Mouse (Mus musculus): Measurements from ENCODE around the gene Dusp1.

Gene Dusp1

DNA sequence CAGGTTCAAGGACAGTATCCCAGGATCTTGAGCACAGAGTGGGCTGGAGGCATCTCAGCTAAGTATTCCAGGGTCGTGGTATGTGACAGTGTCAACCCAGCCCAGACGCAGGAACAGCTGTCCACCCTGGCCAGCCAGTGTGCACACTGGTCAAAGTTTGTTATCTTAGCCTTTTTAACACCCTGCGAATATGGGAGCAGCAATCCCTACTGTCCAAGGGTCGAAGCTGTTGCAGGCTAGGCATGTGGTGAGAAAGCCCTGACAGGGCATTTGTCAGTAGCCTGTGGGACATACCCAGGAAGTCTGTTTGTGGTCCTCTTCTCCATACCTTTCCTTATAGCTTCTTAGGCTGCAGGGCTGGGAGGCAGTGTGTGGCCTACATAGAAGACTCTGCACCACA lies 22.1 kb upstream of the Dusp1 start:
- DNase-seq (ENCODE audit: extremely low spot score, low spot score), result no peak

DNA sequence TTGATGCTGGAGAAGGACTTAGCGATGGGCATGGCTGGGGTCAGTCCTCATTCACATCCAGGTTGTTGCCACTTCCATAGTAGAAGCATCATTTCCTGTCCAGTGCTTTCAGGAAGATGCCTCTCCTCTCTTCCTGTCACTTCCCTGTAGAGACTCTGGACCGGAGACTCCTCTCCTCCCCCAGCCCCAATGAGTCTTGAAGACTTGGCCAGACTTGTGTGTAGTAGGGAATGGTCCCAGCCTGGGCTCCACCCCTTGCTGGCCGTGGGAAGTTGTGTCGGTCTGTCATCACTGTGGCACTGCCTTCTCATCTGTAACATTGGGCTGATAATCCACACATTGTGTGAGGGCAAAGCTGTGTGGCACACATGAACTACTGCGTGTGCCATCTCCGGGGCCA lies 21.7 kb upstream of the Dusp1 start:
- no peak for DNase-seq (ENCODE audit: extremely low spot score, low spot score)

DNA sequence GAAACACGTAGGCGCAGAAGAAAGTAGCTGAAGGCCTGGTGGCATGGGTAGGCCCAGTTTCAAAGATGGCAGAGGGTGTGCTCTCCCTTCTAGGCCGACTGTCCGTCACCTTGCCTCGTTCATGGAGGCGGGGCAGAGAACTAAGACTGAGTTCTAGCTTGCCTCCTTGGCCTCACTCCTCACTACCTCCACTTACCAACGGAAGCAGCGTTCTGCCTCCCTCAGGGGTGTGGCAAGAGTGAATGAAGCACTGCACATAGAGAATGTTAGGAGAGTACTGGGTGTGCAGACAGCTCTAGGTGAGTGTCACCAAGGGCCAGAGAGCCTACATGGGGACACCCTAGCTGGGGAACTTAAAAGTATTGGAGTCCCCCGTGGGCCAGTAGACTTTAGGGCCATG lies 21.1 kb upstream of the Dusp1 start:
- DNase-seq (ENCODE audit: extremely low spot score, low spot score), result no peak

DNA sequence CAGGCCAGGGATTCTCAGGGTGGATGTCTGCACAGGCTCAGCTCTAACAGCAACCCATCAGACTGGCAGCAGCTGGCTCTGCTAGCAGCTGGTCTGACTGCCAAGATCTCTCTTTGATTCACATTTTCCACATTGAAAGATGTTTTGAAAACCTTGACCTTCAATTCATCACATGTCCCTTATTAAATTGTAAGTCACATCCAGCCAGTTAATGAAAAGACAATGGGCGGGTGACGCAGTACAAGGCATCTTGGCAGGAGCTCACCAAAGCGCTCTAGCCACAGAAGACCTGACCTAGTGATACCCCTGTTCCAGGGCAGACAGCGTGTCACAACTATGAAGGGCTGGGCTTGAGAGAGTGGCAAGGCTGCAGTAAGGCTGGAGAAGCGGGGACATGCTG lies 20.4 kb upstream of the Dusp1 start:
- no peak for DNase-seq (ENCODE audit: extremely low spot score, low spot score)

DNA sequence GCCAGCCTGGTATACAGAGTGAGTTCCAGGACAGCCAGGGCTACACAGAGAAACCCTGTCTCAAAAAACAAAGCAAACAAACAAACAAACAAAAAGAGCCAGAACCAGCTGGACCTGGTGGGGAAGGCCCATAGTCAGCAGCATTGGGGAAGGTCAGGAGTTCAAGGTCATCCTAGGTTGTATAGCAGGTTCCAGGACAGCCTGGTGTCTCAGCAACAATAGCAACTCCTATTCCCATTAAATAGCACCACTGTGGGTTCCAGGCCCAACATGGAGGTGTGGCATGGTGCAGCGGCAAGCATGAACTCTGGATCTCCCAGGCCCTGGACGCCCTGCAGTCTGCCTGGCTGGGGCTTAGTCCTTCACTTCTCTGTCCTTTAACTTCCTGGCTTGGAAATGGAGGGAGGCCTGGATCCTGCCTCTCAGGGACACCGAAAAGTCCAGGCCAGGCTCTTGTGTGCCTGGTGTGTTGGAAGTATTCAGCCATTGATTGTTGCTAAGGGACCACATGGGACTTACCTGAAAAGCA lies 19.0 kb upstream of the Dusp1 start:
- no peak for DNase-seq (ENCODE audit: extremely low spot score, low spot score)

DNA sequence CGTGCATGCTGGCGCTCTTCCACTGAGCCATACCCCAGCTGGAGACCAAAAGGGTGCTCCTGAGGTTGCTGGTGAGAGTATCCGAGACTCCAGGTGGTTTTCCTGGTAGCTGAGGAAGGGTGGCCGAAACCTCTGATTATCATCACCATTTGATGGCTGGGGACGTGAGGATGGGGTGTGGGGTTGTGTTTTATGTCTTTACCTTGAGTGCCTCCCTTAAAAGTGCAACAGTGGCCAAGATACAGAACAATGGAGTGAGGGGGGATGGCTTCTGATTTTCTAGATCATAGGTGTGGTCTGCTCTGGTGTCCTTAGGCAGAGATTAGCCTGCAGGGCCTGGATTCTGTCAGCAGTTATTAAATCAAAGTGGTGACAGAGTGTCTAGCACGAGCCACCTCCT lies 17.5 kb upstream of the Dusp1 start:
- no peak for DNase-seq (ENCODE audit: extremely low spot score, low spot score)

DNA sequence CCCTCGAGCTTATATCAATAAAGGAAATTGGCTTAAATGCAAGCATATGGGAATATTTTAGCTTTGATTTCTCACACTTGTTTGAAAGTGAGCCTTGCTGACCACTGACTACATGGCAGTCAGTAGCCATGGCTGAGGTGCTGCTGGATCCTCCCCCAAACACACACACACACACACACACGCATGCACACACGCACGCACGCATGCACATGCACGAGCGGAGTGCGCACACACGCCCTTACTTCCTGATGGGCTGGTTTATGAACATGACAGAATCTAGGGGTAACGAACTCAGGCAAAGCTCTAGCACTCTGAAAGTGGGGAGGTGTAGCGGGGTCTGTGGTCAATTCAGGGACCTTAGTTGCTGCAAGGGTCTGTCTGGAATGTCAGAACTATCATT lies 16.8 kb upstream of the Dusp1 start:
- DNase-seq (ENCODE audit: extremely low spot score, low spot score), result no peak

DNA sequence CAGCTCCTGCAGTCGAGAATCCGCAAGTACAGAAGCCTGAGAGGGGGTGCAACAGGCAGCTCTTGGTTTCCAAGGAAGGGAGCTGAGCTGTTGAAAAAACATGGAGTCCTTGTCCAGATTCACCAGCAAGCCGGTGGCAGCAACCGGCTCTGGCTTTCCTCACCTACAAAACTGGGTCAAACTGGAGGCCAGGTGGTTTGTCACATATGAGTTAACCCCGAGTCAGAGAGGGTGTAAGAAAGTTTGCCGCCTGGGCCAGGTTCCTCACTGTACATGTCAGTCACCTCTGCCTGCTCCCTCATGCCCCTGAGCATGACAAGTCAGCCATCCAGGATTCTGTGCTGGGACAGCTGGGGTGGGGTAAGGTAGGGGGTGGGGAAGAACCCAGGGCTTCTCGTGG lies 16.2 kb upstream of the Dusp1 start:
- DNase-seq (ENCODE audit: extremely low spot score, low spot score), result no peak

DNA sequence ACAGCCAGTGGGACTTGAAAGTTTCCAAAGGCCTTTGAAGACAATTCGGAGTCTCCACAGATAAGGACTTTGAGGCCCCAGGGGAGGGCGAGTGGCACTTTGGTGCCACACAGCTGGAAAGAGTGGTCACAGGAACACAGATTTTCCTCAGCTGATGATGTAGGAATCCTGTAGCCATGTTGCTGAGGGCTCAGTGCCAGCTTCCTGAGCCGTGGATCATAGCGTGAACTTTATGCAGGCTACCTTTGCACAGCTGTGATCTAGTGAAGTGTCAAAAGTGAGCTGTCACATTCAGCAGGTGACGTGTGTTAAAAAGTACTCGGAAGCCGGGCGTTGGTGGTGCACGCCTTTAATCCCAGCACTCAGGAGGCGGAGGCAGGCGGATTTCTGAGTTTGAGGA lies 15.4 kb upstream of the Dusp1 start:
- no peak for DNase-seq (ENCODE audit: extremely low spot score, low spot score)

DNA sequence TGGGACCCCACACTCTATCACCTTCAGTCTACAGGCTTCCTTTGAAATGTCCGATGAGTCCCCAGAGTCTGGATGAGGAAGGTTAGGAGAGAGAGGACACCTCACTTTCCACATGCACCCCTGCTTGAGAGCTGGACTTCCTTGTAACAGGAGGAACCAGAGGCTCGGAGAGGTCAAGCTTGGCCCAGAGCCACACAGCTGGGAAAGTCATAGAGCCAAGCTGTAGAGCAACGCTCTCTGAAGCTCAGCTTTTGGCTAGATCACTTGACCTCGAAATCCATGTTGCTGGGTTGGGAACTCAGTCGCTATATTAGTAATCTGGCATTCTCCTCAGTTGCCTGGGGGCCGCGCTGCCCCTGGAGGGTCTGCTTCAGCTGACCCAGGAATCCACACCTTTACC lies 14.9 kb upstream of the Dusp1 start:
- DNase-seq (ENCODE audit: extremely low spot score, low spot score), result no peak

DNA sequence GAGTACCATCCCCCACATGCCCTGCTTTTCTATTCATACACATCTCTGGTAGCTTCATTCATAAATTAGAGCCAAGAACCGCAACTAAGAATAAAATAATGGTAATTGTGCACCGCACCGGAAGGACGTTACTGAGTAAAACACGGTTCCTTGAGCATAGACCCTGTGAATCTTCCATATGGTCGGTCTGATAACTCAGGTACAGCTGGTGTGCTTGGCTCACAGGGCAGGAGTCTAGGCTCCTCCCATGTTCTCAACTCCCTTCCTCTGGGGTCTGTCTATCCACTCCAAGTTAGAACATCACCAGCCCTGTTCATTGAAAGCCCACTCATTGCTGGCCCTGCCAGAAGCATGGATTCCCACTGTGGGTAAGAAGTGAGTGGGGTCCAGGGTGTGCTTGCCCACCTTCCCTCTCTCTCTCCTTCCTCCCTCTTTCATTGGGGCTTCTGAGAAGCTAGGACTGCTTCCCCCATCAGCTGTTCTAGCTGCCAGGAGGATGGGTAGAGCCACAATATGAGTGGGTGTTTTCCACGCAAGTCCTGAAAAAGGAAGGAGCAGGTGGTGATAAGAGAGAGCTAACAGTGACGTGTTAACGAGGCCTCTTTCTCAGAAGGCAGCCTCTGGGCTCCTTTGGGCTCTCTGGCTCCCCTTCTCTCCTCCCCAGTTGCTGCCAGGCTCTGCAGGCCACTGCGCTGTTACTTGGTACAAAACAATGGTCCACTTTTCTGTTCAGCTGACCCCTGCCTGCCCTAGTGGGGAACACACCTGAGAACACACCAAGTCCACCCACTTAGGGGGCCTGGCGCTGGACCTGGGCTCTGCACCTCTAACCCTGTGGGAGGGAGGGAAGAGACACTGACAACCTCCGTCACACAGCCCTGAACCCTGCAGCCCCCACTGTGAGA lies 14.1 kb upstream of the Dusp1 start:
- no peak for DNase-seq (ENCODE audit: extremely low spot score, low spot score)

DNA sequence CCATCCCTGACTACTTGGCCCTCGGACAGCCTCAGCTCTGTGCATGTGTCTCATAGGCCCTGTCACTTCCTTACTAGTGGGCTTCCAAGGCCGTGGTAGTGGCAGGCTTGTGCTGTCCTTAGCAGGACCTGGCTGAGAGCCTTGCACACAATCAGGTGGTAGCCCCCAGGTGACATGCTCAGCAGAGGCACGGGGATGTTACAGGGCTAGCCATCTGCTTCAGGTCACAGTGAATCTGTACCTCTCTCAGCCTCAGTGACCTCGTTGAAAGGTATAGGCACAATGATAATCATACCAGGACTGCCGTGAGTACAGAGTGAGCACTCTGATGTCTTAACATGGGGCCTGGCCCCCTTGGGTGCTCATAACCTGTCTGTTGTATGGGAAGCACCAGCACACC lies 12.8 kb upstream of the Dusp1 start:
- DNase-seq (ENCODE audit: extremely low spot score, low spot score), result no peak

DNA sequence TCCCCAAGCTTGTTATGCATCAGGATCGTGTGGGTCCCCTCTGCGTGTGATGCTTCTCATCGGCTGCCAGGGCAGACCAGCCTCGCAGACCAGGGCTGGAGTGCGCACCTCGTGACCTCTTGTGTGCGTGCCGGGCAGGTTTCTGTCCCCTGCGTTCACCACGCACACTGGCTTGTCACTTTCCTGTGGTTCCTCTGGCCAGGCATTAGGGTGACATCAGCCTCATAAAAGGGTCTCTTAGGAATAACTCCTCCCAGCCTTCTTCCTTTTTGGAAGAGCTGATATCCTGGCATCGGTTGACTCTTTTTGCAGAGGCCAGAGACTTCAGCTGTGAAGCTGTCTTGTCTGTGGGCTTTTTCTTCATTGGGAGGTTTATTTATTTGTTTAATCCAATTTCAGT lies 12.2 kb upstream of the Dusp1 start:
- DNase-seq (ENCODE audit: extremely low spot score, low spot score), result no peak

DNA sequence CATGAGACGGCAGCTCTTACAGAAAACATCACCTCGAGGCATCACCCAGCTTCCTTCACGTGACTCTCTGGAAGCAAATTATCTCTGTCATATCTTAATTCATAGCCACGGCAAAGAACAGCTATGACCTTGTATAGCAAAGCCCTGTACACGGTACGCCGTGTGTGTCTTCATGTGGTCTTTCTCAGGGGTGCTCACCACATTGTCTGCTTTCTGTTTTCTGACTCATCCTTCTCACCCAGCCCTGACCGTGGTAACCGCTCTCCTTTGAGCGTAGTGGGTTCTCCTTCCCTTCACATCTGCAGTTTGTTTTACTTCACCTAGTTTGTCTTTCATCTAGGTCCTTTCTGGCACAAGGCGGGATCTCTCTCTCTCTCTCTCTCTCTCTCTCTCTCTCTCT lies 10.3 kb upstream of the Dusp1 start:
- DNase-seq (ENCODE audit: extremely low spot score, low spot score), result no peak

DNA sequence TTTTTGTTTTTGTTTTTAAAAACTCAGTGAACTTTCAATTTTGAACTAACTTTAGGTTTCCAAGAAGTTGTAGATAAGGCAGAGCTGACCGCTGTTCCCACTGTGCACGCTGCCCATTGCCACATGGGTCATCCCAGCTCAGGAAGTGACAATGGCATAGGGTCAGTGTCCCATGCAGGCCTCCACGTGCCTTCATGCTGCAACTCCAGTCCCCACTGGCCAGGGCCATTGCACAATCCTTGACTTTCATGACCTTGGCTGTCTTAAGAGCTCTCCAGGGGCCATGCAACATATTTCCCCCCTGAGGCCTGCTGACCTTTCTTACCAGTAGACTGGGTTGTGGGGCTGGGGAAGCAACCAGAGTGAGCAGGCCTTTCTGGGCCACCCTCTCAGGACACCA lies 9.4 kb upstream of the Dusp1 start:
- no peak for DNase-seq (ENCODE audit: extremely low spot score, low spot score)

DNA sequence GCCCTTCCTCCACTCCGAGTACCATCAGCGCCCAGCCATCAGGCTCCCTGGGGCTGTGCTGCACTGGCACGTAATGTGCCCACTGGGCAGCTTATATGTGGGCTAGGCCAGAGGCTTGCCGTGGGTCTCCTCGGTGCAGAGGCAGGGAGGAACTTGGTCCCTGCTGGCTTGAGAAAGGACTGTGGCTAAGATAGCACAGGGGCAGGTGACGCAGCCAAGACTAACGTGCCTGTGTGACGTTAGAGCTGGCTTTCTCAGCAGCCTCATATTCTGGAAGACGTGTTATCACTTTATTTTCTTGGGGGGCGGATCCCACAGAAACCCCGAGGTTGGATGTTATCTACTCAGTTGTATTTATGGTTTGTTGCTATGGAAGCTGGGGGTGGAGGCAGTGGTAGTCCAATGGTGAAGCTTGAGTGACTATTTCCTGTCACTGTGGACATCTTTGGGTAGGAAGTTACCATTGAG lies 8.8 kb upstream of the Dusp1 start:
- DNase-seq (ENCODE audit: extremely low spot score, low spot score), result no peak

DNA sequence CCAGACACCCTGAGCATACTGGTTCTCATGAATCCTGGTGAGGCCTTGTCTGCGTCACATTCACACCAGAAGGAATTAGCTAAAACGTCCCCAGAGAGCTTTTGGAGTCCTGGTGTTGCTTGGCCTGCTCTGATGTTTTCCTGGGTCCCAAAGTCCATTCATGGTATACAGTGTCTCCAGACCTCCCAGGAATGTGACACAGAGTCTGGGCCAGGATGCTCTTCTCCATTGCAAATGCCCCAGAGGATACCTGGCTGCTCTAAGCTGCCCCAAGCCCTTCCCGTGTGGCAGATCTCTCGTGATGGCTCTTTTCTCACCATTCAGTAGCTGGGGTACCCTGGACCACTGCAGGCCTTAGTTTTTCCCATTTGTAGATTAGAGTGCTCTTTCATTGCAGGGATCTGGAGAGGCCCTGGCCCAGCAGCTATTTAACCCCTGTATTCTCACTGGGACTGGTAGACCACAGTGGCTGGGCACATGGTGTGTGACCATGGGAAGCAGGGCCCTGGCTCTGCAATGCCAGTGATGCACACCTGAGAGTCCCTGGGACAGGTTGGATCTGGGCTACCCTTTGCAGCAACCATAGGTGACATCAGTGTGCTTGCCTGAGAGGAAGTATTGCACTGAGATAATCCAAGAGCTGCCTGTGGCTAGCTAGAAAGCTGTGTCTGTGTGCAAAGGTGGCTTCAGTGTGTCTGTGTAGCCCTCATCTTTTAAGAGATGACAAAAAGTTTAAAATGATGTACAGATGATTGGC lies 7.8 kb upstream of the Dusp1 start:
- no peak for DNase-seq (ENCODE audit: extremely low spot score, low spot score)

DNA sequence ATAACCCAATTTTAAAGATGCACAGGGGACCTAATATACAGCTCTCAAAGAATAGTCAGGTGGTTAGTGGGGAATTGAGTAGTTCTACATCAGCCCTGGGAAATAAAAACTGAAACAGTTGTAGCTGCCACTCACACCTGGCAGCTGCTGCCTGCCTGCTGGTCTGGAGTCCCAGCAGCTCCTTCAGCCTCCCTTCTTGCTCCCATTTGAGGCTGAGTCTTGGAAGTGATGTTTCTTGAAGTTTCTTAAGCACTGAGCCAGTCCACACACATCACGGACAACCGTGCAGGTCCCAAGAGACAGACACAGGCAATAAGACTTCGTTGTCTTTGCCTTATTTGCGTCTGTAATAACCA lies 5.9 kb upstream of the Dusp1 start:
- DNase-seq (ENCODE audit: extremely low spot score, low spot score), result no peak

DNA sequence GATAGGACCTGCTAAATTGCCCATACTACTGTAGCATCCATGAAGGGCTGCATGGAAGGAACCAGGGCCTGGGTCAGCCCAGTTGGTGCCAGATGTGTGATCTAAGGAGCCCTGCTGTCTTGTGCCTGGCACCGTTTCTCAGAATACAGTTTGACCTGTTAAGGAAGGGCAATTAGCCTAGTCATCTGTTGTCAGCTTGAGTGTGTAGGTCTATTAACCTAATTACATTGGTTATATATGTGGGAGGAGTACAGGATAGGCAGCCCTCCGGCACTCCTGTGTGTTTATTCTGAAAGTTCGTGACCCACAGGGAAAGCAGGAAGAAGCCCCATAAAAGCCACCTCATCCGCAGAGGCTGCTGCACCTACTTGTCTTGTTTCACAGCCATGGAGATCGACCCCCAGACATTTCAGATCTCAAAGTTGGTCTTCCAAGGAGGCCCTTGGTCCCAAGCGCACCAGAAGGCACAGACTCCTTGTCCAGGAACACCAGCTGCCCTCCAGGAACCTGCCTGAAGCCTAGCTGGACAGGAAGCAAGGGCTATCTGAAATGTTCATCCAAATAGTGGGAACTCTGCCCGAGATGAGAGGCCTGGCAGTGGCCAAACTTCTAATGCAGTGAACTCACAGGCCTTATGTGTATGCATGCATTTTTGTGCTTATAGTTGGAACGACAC lies 5.4 kb upstream of the Dusp1 start:
- no peak for DNase-seq (ENCODE audit: extremely low spot score, low spot score)

DNA sequence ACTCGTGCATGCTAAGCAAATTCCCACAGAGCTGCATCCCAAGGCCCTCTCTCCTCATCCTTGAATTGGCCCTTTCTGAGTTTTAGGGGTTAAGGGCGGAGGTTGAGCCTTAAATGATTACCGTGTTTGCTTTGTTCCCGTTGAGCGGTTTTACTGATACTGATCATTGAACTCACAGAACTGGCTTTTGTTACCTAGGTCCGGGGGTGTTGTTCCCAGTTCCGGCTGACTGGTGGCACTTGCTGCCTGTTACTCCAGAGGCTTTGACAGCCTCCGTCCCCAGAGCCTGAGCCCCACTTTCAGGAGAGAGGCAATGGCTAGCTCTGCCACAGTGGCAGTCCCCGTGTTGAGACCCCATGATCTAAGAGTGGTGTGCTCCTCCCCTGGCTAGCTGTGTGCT lies 2.5 kb upstream of the Dusp1 start:
- no peak for DNase-seq (ENCODE audit: extremely low spot score, low spot score)

DNA sequence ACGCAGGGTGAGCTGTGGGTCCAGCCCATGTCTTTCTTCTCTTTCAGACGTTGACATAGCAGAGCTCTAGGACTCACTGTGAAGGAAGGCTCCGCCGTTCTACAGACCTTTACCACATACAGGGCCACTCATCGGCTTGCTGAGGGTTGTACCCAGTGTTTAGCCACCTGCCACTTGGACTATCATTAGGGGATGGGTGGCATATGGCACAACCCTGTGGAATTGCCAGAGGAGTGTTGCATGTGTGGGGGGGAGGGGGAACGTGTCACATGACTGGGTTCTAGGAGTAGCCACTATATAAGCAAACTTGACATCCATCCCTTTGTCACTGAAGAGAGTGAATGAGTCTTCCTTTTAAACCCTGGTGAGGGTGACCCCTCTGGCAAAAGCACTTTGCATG lies 1.5 kb upstream of the Dusp1 start:
- no peak for DNase-seq (ENCODE audit: extremely low spot score, low spot score)

DNA sequence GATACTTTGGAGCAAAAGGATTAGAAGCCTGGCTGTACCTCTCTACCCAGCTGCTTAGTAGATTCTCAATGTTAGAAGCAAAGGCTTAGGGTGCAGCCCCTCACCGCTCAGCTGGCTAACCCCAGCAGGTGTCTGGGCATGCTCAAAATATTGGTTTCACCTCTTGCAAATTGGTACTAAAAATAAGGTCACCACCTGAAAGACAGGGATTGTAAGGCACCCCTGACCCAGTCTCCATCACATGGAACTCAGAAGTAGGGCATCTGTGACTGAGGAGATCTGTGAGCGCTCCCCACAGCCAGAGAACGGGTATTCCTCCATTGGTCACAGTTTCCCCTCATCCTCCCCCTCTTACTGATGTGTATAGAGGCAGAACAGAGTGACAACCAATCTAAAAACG lies 364 bp upstream of the Dusp1 start:
- no peak for DNase-seq (ENCODE audit: extremely low spot score, low spot score)

Measured in neural tube, embryonic 10.5 days (tissue).